Mouse (Mus musculus) urinary bladder, postnatal 25 days (tissue): ENCODE results near the gene Tnc.

ENCODE experiments used
- DNase-seq: peaks from one replicate; pipeline ENCODE4 v3.0.0; 2022; ENCODE audit warnings: low spot score

Tnc gene

DNA sequence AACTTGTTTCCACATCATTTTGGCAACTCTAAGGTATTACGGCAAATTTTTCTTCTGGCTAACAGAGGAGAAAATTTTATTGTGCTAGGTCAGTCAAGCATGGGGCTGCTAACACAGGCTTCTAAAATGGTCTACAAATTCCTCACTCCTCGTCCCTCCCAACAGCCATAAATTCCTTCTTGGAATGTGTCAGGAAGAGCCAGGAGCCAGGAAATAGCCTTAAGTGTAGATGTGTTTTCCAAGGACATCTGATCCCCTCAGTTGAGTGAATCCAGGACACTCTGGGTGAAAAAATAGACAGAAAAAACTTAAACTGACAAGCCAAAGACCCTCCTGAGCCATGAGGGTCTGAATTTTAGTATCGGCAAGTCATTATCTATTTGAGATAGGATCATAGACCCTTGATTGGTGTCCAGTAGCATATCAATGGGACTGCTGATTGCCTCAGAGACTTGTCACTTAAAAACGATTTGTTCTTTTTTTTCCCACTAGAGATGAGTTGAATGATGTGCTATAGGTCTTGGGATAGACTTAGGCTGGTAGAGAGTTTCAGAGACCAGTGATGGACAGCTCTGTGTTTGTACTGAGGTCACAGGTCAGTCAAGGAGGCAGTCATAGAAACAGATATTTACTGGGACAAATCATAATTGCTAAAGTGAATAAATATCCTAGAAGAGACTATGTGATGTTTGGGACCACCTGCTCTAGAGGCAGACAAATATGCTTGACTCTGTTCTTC, 22.6 kb downstream of the Tnc start:
- no peak for DNase-seq

DNA sequence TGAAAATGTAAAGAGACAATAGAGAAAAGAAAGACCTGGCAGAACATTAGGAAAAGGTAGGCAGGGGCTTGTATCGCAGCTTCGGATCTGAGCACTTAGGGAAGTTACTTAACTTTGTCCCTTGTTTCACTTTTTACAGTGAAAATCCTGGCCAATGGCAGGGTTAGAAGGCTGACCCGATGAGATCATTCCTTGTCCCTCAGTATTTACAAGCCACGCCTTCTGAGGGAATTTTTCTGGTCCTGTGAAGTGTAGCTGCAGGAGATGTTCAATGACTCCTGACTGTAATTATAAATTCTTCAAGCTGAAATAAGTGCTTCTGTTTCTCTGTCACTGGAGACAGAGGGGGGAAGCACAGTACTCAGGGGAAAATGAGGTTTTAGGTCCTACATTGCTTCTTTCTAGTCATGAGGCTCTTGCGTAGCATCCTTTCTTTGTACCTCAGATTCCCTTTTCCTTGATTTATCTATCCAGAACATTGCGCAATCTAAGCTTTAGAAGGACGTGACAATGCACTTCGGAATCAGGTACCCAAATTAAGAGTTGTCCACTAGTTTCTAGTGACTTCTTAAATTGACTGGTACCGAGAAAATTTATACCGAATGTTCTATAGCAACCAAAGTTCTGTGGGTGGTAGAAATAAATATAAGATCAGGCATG, 25.8 kb downstream of the Tnc start:
- no peak for DNase-seq

DNA sequence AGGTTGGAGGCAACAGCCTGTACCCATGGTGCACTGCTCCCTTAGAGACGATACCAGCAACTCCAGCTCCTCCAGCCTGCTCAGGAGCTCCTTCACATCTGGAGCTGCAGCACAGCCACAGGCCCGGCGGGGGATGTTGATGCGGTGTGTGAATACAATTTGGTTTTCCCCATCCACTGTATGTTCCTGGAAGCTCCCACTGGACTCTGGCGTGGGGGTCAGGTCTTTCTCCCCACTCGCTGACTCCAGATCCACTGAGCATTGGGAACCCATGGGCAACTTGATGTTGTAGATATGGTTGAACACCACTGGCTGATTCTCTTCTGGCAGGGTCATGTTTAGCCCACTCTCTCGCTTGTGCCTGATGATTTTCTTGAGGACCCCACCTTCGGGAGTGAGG, 26.7 kb downstream of the Tnc start:
- DNase-seq, result no peak

DNA sequence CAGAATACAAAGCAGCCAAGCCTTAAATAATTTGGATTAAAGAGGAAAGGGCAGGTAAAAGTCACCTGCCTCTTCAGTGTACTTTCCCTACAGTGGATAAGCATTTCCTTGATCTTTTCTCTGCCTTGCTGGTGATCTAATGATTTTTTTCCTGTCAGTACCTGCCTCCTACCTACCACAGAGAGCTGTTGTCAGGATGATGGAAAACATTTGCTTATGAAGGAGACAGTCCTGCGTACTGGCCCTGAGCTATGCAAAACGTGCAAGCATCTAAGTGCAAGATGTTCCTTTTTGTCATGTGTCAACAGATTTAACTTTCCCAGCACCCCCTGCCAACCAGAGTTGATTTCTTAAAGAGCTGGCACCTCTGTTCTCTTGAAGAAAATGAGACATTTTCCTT, 35.5 kb downstream of the Tnc start:
- DNase-seq, result no peak

DNA sequence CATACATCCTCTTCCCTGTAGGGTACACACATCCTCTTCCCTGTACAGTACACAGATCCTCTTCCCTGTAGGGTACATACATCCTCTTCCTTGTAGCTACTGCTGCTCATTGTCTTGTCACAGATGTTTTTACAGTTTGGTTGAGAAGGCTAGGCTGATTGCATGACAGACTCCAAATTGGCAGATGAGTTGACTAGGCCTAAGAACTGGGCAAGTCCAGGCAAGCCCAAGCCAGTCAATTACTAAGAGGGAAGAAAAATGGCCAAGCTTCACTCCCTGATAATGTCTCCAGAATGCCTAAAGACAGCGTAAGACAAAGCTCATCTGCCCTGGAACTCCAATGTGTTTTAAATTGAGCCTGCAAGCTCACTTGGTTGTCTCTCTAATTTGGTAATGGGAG, 36.9 kb downstream of the Tnc start:
- no peak for DNase-seq

DNA sequence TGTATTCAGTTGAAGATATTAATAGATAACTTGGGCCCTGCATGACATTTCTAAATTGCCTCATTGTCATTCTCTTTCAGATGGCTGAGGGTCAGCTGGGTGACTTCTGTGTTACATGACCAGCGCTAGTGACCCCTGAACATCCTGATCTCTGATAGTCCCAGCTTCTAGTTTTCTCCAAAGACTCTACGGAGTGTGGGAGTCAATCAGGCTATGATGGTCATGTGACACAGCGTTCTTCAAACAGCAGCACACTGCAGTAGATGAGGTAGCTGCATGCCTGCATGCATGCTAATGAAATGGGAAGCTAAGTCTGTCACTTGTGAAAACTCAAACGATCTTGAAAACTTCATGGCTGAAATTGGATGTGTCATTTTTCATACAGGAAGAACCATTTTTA, 41.6 kb downstream of the Tnc start:
- no peak for DNase-seq

DNA sequence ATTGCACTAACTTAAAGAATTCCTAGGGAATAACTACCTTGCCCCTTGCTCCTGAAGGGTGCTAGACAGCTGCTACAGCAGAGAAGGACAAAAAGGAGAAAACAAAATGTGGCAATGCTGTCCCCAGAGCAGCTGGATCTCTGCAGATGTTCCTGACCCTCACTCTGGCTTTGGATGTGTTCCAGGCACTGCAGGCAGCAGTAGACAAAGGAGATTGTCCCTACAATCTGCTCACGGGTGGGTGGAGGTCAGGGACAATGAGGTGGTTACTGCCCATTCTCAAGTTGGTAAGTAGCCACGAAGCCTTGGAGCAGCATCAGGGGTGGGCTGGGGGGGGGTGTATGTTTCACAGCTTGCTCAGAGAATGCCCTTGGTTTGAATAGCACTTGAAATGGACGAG, 43.1 kb downstream of the Tnc start:
- no peak for DNase-seq

DNA sequence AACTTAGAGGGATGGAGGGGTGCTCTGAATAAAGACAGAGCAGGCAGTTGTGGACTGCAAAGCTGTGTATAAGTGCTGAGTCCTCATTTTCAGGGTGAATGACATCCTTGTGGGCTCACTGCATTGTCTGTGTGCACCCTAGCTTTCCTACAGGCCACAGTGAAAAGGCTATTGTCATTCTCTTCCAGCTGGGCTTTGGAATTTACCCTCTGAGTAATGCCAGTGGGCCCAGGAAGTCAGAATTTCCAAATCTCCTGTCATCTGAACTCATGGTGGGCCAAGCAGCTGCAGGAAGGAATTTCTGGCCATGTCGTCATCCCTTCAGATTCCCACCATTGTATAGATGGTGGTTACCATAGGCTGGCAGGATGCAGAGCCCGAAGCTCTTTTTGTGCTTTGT, 44.6 kb downstream of the Tnc start:
- DNase-seq, result no peak

DNA sequence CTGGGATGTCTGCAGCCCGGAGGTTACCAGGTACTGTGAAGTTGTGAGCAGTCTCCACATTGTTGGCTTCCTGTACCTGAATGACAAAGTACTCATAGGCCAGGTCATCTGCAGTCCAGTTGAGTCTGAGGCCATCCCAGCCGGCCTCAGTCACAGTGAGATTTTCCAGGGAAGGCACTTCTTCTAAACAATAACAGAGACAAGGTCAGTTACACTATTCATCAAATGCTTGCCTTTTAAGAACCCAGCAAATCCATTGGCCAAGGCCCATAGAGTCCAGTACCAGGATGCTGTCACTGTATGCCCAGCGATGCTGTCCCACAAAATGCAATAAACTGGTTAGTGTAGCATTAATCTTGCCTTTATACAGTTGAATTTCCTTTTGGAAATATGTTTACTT, 46.0 kb downstream of the Tnc start:
- no peak for DNase-seq

DNA sequence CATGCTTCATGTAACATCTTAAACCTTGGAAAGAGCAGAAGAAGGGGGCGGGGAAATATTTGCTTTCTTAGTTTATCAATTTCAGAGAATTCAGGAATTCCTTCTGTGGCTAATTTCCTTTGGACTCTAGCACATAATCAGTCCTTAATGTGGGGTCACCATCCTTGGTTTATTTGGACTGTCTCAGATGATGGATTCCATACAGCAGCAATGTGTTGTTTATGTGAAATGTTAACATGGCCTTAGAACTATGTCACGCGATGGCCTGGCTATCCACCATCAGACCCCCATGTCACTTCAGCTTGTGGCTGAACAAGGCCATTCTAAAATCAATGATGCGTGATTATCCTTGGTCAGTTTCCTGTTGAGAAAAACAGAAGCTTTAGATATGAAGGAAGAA, 46.5 kb downstream of the Tnc start:
- no peak for DNase-seq

DNA sequence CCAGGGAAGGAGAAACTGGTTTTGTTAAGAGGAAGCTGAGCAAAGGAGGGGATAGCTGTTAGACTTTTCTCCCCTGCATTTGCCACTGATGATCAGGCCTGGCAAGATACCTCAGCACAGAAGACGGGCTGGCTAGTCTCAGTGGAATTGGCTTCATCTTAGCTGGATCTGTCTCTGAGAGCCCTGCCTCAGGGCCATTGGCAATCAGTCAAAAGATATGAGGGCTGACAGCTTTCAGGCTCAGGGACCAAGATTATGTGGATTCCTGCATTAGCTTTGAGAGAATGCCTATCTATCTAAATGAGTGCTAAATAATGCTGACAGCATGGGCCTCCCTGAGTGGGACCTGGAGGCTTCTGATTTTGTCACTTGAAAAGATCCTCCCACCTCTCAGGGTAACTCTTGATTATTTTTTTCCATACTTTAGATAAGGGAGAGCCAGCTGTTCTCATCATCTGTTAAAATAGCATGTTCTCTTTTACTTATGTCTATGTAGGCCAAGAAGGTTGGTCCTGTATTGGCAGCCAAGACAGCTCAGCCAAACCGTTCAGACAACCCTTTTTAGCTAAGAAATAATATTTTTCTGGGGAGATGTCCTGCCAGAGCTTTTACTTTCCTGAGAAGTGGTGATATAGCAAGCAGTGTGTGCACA, 53.2 kb downstream of the Tnc start:
- no peak for DNase-seq

DNA sequence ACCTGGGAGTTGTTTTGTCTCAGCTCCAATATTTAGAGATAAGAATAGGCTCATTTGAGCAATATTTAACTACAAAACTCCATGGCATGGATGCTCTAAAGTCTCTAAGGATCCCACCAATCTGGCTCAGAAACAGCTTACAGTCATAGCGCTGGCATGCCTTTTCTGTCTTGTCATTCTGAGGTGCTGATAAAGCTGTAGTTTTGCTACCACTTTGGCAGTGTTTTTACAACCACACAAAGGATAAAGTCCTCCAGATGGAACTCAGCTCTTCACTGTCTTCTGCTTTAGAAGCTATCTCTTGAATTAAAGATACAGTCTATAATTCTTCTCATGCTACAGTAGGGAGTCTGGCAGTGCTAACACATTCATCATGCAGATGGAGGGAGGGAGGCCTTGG, 56.6 kb downstream of the Tnc start:
- no peak for DNase-seq

DNA sequence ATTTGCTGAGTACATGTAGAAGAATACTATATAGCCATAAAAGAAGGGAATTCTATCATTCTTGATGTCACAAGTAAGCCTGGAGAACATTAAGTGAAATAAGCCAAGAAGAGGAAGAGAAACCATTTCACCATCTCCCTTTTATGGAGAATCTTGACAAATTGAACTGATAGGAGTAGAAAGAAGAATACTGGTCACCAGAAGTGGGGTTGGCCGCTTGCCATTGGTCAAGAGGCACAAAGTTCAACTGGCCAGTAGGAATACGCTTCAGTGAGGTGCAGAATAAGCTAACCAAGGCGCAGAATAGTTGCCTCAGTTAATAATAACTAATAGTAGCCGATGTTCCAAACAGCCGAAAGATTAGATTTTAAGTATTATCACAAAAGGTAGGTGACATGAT, 58.7 kb downstream of the Tnc start:
- DNase-seq, result no peak

DNA sequence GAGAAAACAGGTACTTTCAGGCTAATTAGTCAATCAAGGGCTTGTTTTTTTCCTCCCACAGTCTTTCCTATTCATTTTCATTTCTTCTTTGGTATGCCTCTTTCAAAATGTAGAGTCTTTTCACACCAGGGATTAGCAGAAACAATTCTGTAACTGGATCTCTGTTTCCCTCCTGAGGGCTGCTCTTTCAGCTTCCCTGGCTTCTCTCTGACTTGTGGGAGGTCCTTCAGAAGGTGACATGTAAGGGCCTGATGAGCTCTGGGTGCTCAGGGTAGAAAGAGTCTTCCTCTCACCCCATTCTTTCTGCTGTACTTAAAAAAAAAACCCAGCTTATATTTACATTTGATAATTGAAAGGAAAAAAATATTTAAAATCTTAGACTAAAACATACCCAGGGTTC, 60.2 kb downstream of the Tnc start:
- DNase-seq, result no peak

DNA sequence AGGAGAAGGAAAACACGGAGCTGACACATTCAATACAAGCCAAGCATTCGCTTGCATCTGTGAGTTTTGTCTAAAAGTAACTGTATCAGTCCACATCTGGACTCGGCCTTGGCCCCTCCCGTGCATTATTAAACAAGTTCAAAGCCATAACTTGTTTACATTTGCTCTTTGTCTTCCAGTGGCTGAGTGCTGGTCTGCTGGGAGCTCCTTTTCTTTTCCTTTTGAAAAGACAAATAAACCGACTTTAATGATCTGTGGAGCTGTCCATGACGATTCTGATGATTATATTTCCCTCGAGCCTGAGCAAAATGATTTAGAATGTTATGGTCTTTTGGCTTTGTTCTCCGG, 63.7 kb downstream of the Tnc start:
- no peak for DNase-seq

DNA sequence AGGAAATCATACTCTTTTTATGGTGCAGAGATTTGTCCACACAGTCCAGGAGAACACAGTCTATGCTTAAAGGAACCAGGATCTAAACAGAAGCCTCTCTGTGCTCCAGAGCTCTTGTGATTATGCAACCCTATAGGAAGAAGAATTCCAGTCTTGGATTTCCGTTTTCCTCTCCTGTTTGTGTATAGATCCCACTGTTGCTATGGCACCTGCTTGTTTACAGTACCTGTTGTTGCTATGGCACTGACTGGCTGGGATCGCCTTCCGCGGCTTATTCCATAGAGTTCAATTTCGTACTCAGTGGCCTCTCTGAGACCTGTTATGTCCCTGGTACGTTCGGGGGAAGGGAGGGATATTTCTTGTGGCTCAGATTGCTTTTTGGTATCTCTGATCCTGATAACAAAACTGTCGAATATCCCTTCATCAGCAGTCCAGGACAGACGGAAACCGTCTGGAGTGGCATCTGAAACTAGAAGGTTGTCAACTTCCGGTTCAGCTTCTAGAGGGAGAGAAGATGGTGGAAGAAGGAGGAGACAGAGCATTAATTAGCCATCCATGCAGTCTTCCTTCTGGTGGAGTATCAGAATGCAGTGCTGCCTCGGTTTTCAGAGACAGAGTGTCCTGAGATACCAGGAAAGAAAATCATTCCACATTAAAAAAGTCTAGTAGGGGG, 64.3 kb downstream of the Tnc start:
- no peak for DNase-seq

DNA sequence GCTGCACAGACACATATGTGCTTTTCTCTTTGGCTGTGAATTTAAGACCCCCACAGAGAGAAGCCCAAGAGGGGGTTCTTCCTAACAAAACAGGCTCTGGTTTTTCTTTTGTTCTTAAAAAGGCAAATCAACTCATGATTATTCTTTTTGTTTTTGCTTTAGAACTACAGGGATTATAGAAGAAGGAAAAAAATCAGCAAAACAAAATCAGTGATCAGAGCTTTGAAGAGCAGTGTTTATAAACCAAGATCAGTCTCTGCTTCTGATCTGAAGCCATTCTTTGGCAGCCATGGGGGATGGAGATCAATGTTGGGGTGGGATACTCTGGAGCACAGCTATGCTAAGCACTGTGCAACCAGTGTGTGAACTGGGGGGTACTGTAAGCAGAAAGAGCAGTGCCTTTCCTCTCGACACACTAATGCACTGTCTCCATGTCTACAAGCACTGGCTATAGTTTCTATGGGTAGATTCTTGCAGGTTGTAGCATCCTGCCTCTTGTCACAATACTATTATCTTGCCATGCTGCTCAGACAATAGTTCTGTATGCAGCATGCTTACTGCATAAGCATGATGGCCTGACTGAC, 66.5 kb downstream of the Tnc start:
- DNase-seq, result no peak

DNA sequence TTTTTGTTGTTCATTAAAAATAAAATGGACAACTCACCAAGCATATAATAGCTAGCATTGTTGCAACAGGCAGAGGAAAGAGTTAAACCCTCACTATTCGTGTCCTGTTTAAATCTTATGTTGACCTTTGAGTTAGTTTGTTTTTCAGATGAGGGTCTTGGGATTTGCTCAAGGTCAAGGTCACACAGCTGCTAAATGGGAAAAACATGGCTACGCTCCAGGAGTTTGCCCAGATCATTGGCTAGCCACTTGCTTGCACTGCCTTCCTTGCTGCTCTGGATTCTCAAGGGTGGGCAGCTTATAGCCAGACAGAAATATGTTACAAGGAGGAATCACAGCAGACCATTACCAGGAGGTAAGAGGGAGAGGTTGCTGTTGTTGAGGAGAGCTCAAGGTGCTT, 67.2 kb downstream of the Tnc start:
- no peak for DNase-seq

DNA sequence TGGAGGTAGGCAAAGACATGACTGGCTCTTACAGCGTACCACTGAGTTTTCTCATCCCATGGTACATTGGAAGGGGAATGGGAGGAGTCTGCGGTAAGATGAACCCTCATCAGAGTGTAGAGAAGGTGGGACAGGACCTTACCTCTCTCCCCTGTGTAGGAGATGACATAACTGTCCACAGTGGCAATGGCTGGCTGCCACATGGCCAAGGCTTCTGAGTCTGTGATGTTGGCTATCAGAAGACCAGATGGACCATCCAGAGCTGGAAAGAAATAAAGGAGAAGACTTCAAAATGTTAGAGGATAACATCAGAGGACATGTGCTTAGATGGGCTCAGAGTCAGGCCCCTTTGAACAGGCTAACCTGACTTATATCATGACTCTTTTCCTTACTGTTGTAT, 74.3 kb downstream of the Tnc start:
- DNase-seq, result no peak

DNA sequence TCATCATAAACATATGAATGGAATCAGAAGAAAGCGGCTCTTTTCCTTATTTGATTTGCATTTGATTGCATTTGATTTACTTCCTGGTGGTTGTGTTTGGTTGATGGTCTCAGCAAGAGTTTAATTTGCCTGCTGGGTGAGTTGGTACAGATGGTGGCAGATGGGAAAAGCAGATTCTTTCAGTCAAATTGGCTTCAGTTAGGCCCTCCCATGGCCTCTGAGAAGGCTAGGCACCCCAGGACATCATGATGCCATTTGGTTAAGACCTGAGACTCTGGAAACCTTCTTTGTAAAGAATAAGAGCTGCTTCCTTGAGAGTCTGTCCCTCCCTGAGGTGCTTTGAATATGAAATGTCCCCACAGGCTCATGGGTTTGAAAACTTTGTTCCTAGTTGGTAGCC, 75.1 kb downstream of the Tnc start:
- no peak for DNase-seq

DNA sequence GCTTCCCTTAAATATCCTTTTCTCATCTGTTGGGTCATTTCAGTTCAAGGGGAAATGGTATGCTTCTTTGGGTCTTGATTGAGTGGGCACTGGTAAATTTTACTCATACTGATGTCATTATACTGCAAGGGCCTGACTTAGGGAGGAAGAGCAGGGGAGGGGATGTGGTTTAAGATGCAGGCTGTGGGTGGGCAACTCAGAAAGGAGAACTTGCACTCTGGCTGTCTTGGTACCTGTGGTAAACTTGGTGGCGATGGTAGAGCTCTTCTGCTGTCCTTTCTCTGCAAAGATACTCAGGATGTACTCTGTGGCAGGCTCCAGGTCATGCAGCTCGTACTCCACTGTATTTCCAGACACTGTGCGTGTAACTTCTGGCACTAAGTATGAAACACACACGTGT, 75.9 kb downstream of the Tnc start:
- no peak for DNase-seq

DNA sequence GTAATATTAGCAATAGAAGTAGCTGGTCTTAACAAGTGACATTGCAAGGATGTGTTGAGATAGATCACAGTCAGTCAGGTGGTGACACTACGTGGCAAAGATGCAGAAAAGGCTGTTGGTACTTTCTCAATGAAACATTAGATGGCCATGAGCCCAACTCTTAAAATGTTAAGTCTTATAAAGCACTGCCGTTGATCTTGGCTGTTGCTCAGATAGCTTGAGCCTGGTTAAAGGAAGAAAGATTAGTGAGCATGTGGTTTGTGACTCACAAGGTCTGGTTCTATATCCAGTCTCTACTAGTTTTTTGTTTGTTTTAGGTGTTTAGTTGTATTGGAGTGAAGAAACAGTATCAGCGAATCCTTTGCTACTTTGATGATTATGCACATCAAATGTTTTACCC, 76.9 kb downstream of the Tnc start:
- DNase-seq, result no peak

DNA sequence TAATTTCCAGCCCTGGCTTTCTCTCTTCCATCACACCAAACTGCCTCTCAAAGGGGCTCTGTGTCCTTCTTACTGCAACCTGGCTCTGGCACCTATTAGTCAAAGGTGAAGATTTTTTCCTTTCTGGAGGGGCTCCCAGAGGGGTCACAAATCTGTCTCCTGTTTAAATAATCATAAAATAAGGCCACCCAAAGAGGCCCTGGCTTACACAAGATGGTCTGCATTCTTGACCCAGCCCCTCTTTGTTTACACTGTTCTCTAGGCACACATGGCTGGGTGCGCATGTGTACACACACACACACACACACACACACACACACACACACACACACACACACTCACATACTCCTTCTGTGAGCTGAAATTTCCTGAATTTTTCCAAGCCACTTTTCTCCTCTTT, 83.4 kb downstream of the Tnc start:
- DNase-seq, result no peak
